Mouse (Mus musculus) v-Abl transformed pro-B cells (cell line): Measurements from ENCODE around the gene Stk16.

Source experiments
- in situ Hi-C, 2 experiments: fragments of 400-800 bp; cut with MboI; formaldehyde crosslinking; loops; one replicate each; pipeline ENCODE4 v1.15.1; 2025; ENCODE audit not compliant: unreplicated experiment in 2 of 2

Gene Stk16

GRCm38 (mm10) chr1:75231664-75232152 is 21.1 kb downstream of the Stk16 start, which contains the start of gene A630095N17Rik:
Gene A630095N17Rik, minus strand, starts transcription at chr1:75232102.
- in situ Hi-C loops: loop anchor here in 1 of 2 experiments (25.0 kb wide), 1 partner anchor 444 kb away; the partner anchor contains the start of gene Wnt10a

- in situ Hi-C loops: loop anchor here in 1 of 2 experiments (25.0 kb wide), 1 partner anchor 445 kb away; the partner anchor contains the start of gene Wnt10a
Observed at GRCm38 (mm10) chr1:75232489-75232888, 21.9 kb downstream of the Stk16 start.

GRCm38 (mm10) chr1:75234606-75235005 is 24.0 kb downstream of the Stk16 start:
- in situ Hi-C loops: loop anchor here in 1 of 2 experiments (25.0 kb wide), 1 partner anchor 447 kb away; the partner anchor contains the start of gene Wnt10a

- in situ Hi-C loops: loop anchor here in 1 of 2 experiments (25.0 kb wide), 1 partner anchor 449 kb away; the partner anchor contains the start of gene Wnt10a
Observed at GRCm38 (mm10) chr1:75236117-75237050, 25.7 kb downstream of the Stk16 start, which contains the start of gene Dnajb2. Gene Dnajb2, plus strand, starts transcription at chr1:75236406.

- in situ Hi-C loops: loop anchor here in 1 of 2 experiments (25.0 kb wide), 1 partner anchor 452 kb away; the partner anchor contains the start of gene Wnt10a
Observed at GRCm38 (mm10) chr1:75239591-75239990, 29.0 kb downstream of the Stk16 start.

GRCm38 (mm10) chr1:75243411-75243810 is 32.8 kb downstream of the Stk16 start:
- in situ Hi-C loops: loop anchor here in 1 of 2 experiments (25.0 kb wide), 1 partner anchor 456 kb away; the partner anchor contains the start of gene Wnt10a

- in situ Hi-C loops: loop anchor here in 1 of 2 experiments (25.0 kb wide), 1 partner anchor 457 kb away; the partner anchor contains the start of gene Wnt10a
Observed at GRCm38 (mm10) chr1:75244175-75244826, 33.7 kb downstream of the Stk16 start.

GRCm38 (mm10) chr1:75244836-75245235 is 34.2 kb downstream of the Stk16 start:
- in situ Hi-C loops: loop anchor here in 1 of 2 experiments (25.0 kb wide), 1 partner anchor 458 kb away; the partner anchor contains the start of gene Wnt10a

GRCm38 (mm10) chr1:75247071-75247930 is 36.7 kb downstream of the Stk16 start:
- in situ Hi-C loops: loop anchor here in 1 of 2 experiments (25.0 kb wide), 1 partner anchor 460 kb away; the partner anchor contains the start of gene Wnt10a

GRCm38 (mm10) chr1:75248041-75248772 is 37.6 kb downstream of the Stk16 start:
- in situ Hi-C loops: loop anchor here in 1 of 2 experiments (25.0 kb wide), 1 partner anchor 461 kb away; the partner anchor contains the start of gene Wnt10a

GRCm38 (mm10) chr1:75250498-75250897 is 39.9 kb downstream of the Stk16 start:
- in situ Hi-C loops: loop anchor here (5.0 to 10.0 kb wide), 4 partner anchors 64 to 214 kb away; partner anchors contain the start of genes Abcb6 (in 2 of the 2) and Dnpep (in 2 of the 2)

GRCm38 (mm10) chr1:75251112-75251970 is 40.7 kb downstream of the Stk16 start:
- in situ Hi-C loops: loop anchor here (5.0 to 10.0 kb wide), 4 partner anchors 63 to 213 kb away; partner anchors contain the start of genes Abcb6 (in 2 of the 2) and Dnpep (in 2 of the 2)

GRCm38 (mm10) chr1:75252308-75252707 is 41.7 kb downstream of the Stk16 start:
- in situ Hi-C loops: loop anchor here (5.0 to 10.0 kb wide), 4 partner anchors 62 to 212 kb away; partner anchors contain the start of genes Abcb6 (in 2 of the 2) and Dnpep (in 2 of the 2)

GRCm38 (mm10) chr1:75253029-75253428 is 42.4 kb downstream of the Stk16 start:
- in situ Hi-C loops: loop anchor here (5.0 to 10.0 kb wide), 4 partner anchors 62 to 212 kb away; partner anchors contain the start of genes Abcb6 (in 2 of the 2) and Dnpep (in 2 of the 2)

GRCm38 (mm10) chr1:75253849-75254624 is 43.4 kb downstream of the Stk16 start:
- in situ Hi-C loops: loop anchor here (5.0 to 10.0 kb wide), 4 partner anchors 61 to 211 kb away; partner anchors contain the start of genes Abcb6 (in 2 of the 2) and Dnpep (in 2 of the 2)

- in situ Hi-C loops: loop anchor here (5.0 to 10.0 kb wide), 4 partner anchors 60 to 210 kb away; partner anchors contain the start of genes Abcb6 (in 2 of the 2) and Dnpep (in 2 of the 2)
Observed at GRCm38 (mm10) chr1:75254625-75255013, 44.0 kb downstream of the Stk16 start.
